Mouse (Mus musculus) neural tube, embryonic 14.5 days (tissue): ENCODE measurements at regions not wholly inside any gene's neighbourhood (a gene's known extent, or its start where the extent isn't known, plus 50 kb on each side); places are given as distances from the start of the nearest gene placed in this dataset.

Experiments used
- ATAC-seq: fragments of 200-750 bp; cut with Nextera tagmentation; 2 replicates; pipeline ENCODE4 v1.8.0; 2017; ENCODE audit warnings: low read depth, mild to moderate bottlenecking, moderate TSS enrichment, moderate library complexity
- H3K27ac ChIP-seq: fragments of 300-500 bp; sonication (generic); 2 replicates; pipeline ENCODE4 v1.5.1; 2014; ENCODE audit warnings: low read depth, mild to moderate bottlenecking, control low read depth, low read length, moderate library complexity, mixed read lengths
- H3K27me3 ChIP-seq: fragments of 300-500 bp; sonication (generic); 2 replicates; pipeline ENCODE4 v1.6.1; 2014; ENCODE audit warnings: low read length; ENCODE audit not compliant: control insufficient read depth, insufficient read depth
- H3K36me3 ChIP-seq: fragments of 300-500 bp; sonication (generic); 2 replicates; pipeline ENCODE4 v1.6.1; 2014; ENCODE audit warnings: low read length, mixed read lengths; ENCODE audit not compliant: control insufficient read depth, insufficient read depth
- H3K4me1 ChIP-seq: fragments of 300-500 bp; sonication (generic); 2 replicates; pipeline ENCODE4 v1.6.1; 2014; ENCODE audit warnings: low read length; ENCODE audit not compliant: control insufficient read depth, insufficient read depth
- H3K4me2 ChIP-seq: fragments of 300-500 bp; sonication (generic); 2 replicates; pipeline ENCODE4 v1.6.1; 2014; ENCODE audit warnings: mild to moderate bottlenecking, low read depth, low read length, control low read depth
- H3K4me3 ChIP-seq: fragments of 300-500 bp; sonication (generic); 2 replicates; pipeline ENCODE4 v1.5.1; 2014; ENCODE audit warnings: low read depth, low read length, control low read depth, mixed read lengths
- H3K9ac ChIP-seq: fragments of 300-500 bp; sonication (generic); replicated peaks from 2 replicates; pipeline ENCODE4 v1.6.1; 2014; ENCODE audit warnings: low read depth, mild to moderate bottlenecking, control low read depth, low read length, mixed read lengths
- H3K9me3 ChIP-seq: fragments of 300-500 bp; sonication (generic); 2 replicates; pipeline ENCODE4 v1.6.1; 2016; ENCODE audit warnings: low read length; ENCODE audit not compliant: control insufficient read depth
- WGBS: fragments of 180-500 bp; shearing (Covaris S2); extraction: QIAGEN DNeasy Blood & Tissue Kit; methylation state at CpG from one replicate; pipeline ENCODE4 v1.1.7; 2014; 5-methylcytosine and 5-hydroxymethylcytosine counted together

DNA sequence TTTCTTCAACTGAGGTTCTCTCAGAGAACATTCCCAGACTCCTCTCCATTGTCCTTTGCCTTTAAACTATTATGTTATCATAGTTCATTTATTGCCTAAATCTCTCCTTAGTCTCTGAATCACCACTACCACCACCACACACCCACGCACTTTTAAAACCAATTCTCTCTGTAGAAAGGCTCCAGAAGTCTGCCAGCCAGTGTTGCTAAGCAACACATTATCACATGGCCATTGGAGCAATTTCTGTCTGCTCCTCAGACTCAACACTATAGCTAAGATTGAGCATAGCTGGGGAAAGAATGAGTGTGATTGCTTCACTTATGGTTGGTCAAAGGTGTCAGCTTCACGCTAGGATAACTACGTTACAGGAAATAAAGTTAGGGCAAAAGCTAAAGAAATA is 59.3 kb downstream of the Trap1a start:
- H3K27ac ChIP-seq = no peak overlapping the region
- no peaks in the 10 kb centered on the region for H3K4me1 ChIP-seq
- H3K4me2 ChIP-seq = no peak overlapping the region
- 36% methylated on average over 3 of the region's 3 CpGs for WGBS
- ATAC-seq = 0 out of 2 replicates have a peak, but pooled peaks have one; percentile 54
- no peaks in the 10 kb centered on the region for H3K36me3 ChIP-seq
- no peaks in the 10 kb centered on the region for H3K9me3 ChIP-seq
- H3K9ac ChIP-seq = no peak overlapping the region
- no peak overlapping the region for H3K4me3 ChIP-seq
- no peaks in the 10 kb centered on the region for H3K27me3 ChIP-seq

DNA sequence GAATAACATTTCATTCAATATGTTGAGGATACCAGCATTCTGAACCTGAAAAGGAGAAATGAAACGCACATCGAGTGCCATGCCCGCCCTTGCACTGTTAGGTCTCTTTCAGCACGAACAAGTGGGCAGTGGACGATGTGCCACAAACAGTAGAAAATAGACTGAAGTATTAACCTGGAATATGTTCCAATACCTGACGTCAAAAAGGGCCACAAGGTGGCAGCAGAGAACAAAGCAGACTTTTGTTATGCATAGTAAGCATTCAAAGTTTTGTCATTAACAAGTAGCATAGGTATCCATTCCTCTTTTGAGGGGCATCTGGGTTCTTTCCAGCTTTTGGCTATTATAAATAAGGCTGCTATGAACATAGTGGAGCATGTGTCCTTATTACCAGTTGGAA is 63.5 kb upstream of the D330045A20Rik start:
- Histone ChIP-seq H3K9me3 (no peaks in the 10 kb centered on the region), H3K4me1 (no peaks in the 10 kb centered on the region), H3K9ac (no peak overlapping the region), H3K27me3 (no peaks in the 10 kb centered on the region), H3K27ac (no peak overlapping the region), H3K4me2 (no peak overlapping the region), H3K4me3 (no peak overlapping the region), H3K36me3 (no peaks in the 10 kb centered on the region)
- no peak for ATAC-seq
- 75% methylated on average over 6 of the region's 6 CpGs for WGBS

GRCm38 (mm10) chrX:139419867-139420266 is 60.3 kb upstream of the D330045A20Rik start:
- ATAC-seq = no peak
- Histone ChIP-seq H3K4me1 (no peaks in the 10 kb centered on the region), H3K9ac (no peak overlapping the region), H3K4me3 (no peak overlapping the region), H3K27me3 (no peaks in the 10 kb centered on the region), H3K4me2 (no peak overlapping the region), H3K27ac (no peak overlapping the region), H3K9me3 (no peaks in the 10 kb centered on the region), H3K36me3 (no peaks in the 10 kb centered on the region)
- WGBS = 59% methylated on average over 6 of the region's 6 CpGs

GRCm38 (mm10) chrX:139424307-139424706 is 55.9 kb upstream of the D330045A20Rik start:
- H3K9me3 ChIP-seq = no peaks in the 10 kb centered on the region
- H3K27ac ChIP-seq = no peak overlapping the region
- ATAC-seq = no peak
- H3K27me3 ChIP-seq = no peaks in the 10 kb centered on the region
- no peak overlapping the region for H3K4me3 ChIP-seq
- no peaks in the 10 kb centered on the region for H3K4me1 ChIP-seq
- no peak overlapping the region for H3K9ac ChIP-seq
- no peak overlapping the region for H3K4me2 ChIP-seq
- no peaks in the 10 kb centered on the region for H3K36me3 ChIP-seq
- 97% methylated on average over 1 of the region's 1 CpGs for WGBS
